Mouse (Mus musculus): ENCODE results near the gene Exoc6b. TPM values are rescaled to one million over a fixed set of nuclear protein-coding genes. Genes with fewer than 3 reads are reported as not detected.
"Not testable (repeated sequence)": the region's sequence is repeated elsewhere in the genome, so short reads cannot be mapped to it uniquely, and the experiment has no call there.

The Exoc6b gene
- total RNA-seq (2021) = 100 to 1,000 TPM; 130 to 134 TPM
- long read RNA-seq, experiment 1, full-length matches to known transcripts = 17 of 44 reads
- long read RNA-seq, experiment 1, partial matches to known transcripts = 4 of 44 reads
- long read RNA-seq, experiment 1, other reads (novel, unspliced or antisense) = 23 of 44 reads
- long read RNA-seq, experiment 2, full-length matches to known transcripts = 30 of 76 reads
- long read RNA-seq, experiment 2, partial matches to known transcripts = 28 of 76 reads
- long read RNA-seq, experiment 2, other reads (novel, unspliced or antisense) = 18 of 76 reads

GRCm38 (mm10) chr6:85069023-85069985 is at the start of gene Exoc6b:
Exoc6b (minus strand) TSS chr6:85069513.
- H3K4me3 ChIP-seq = peak within 1 kb of the TSS; percentile 99
- peak within 1 kb of the TSS; percentile 94 for H3K27ac ChIP-seq
- peak; percentile 61 for TF ChIP-seq CTCF (conservative IDR thresholded peaks at IDR 0.05)
- peak; percentile 84 to 90 for DNase-seq (ENCODE audit: low spot score in 2 of 2)

GRCm38 (mm10) chr6:85117545-85118511 is 48.5 kb upstream of the Exoc6b start:
- not testable (repeated sequence) for H3K4me3 ChIP-seq

GRCm38 (mm10) chr6:85105033-85105615 is 35.8 kb upstream of the Exoc6b start:
- DNase-seq (ENCODE audit: low spot score in 2 of 2) = no peak
- Histone ChIP-seq H3K4me3 (no peak overlapping the region), H3K27ac (no peak overlapping the region)
- no peak for TF ChIP-seq CTCF (conservative IDR thresholded peaks at IDR 0.05)

More at GRCm38 (mm10) chr6:85117545-85118511, 48.5 kb upstream of the Exoc6b start:
- not testable (repeated sequence) for H3K27ac ChIP-seq
- DNase-seq (ENCODE audit: low spot score in 2 of 2) = peak; percentile 55 to 66
- TF ChIP-seq CTCF (conservative IDR thresholded peaks at IDR 0.05) = peak; percentile 78

- no peak overlapping the region for H3K27ac ChIP-seq
Measured at GRCm38 (mm10) chr6:85103321-85103720, 34.0 kb upstream of the Exoc6b start.

GRCm38 (mm10) chr6:85096441-85096840 is 27.1 kb upstream of the Exoc6b start:
- no peak overlapping the region for H3K4me3 ChIP-seq
- no peak for DNase-seq (ENCODE audit: low spot score in 2 of 2)
- no peak for TF ChIP-seq CTCF (conservative IDR thresholded peaks at IDR 0.05)
- H3K27ac ChIP-seq = no peak overlapping the region

More at GRCm38 (mm10) chr6:85103321-85103720, 34.0 kb upstream of the Exoc6b start:
- TF ChIP-seq CTCF (conservative IDR thresholded peaks at IDR 0.05) = no peak
- no peak overlapping the region for H3K4me3 ChIP-seq
- DNase-seq (ENCODE audit: low spot score in 2 of 2) = no peak

GRCm38 (mm10) chr6:85087425-85087824 is 18.1 kb upstream of the Exoc6b start:
- no peak overlapping the region for H3K27ac ChIP-seq
- DNase-seq (ENCODE audit: low spot score in 2 of 2) = no peak
- no peak for TF ChIP-seq CTCF (conservative IDR thresholded peaks at IDR 0.05)
- no peak overlapping the region for H3K4me3 ChIP-seq

- Histone ChIP-seq H3K4me3 (no peak overlapping the region), H3K27ac (no peak overlapping the region)
- TF ChIP-seq CTCF (conservative IDR thresholded peaks at IDR 0.05) = no peak
- DNase-seq (ENCODE audit: low spot score in 2 of 2) = no peak
Measured at GRCm38 (mm10) chr6:85086645-85087044, 17.3 kb upstream of the Exoc6b start.

GRCm38 (mm10) chr6:85076179-85076720 is 6.9 kb upstream of the Exoc6b start:
- not testable (repeated sequence) for DNase-seq (ENCODE audit: low spot score in 2 of 2); H3K4me3 ChIP-seq; H3K27ac ChIP-seq

- DNase-seq (ENCODE audit: low spot score in 2 of 2) = no peak
- no peak overlapping the region for H3K27ac ChIP-seq
- H3K4me3 ChIP-seq = no peak overlapping the region
- TF ChIP-seq CTCF (conservative IDR thresholded peaks at IDR 0.05) = no peak
Measured at GRCm38 (mm10) chr6:85074996-85075395, 5.7 kb upstream of the Exoc6b start.

GRCm38 (mm10) chr6:85068322-85069022 is 841 bp downstream of the Exoc6b start:
- peak overlapping the region; percentile 94 for H3K27ac ChIP-seq
- H3K4me3 ChIP-seq = peak overlapping the region; percentile 99
- DNase-seq (ENCODE audit: low spot score in 2 of 2) = peak; percentile 46 to 61
- TF ChIP-seq CTCF (conservative IDR thresholded peaks at IDR 0.05) = no peak

- TF ChIP-seq CTCF (conservative IDR thresholded peaks at IDR 0.05) = no peak
Measured at GRCm38 (mm10) chr6:85057641-85058040, 11.7 kb downstream of the Exoc6b start.

More at GRCm38 (mm10) chr6:85057641-85058040, 11.7 kb downstream of the Exoc6b start:
- Histone ChIP-seq H3K4me3 (no peak overlapping the region), H3K27ac (no peak overlapping the region)
- DNase-seq (ENCODE audit: low spot score in 2 of 2) = no peak

All from layer of hippocampus, adult 2 months (tissue).